Mouse (Mus musculus) small intestine, adult 2 months (tissue): ENCODE data around the gene Cenpu. TPM values are rescaled to one million over a fixed set of nuclear protein-coding genes. Genes with fewer than 3 reads are reported as not detected.

Source experiments
- H3K27ac ChIP-seq: fragments of 200-500 bp; 2 replicates; pipeline ENCODE4 v1.5.1; 2012; ENCODE audit warnings: low read depth, low read length, control low read depth, inconsistent platforms; ENCODE audit not compliant: insufficient read depth
- H3K27me3 ChIP-seq: fragments of 200-500 bp; 2 replicates; pipeline ENCODE4 v1.6.1; 2012; ENCODE audit warnings: mild to moderate bottlenecking, moderate library complexity, low read length, inconsistent platforms; ENCODE audit not compliant: control insufficient read depth, insufficient read depth
- H3K36me3 ChIP-seq: fragments of 200-500 bp; 2 replicates; pipeline ENCODE4 v1.6.1; 2012; ENCODE audit warnings: mild to moderate bottlenecking, low read length, control low read depth, inconsistent platforms; ENCODE audit not compliant: control insufficient read depth, insufficient read depth
- H3K4me1 ChIP-seq: fragments of 200-500 bp; 2 replicates; pipeline ENCODE4 v1.6.1; 2012; ENCODE audit warnings: low read length, inconsistent platforms, mixed read lengths; ENCODE audit not compliant: control insufficient read depth, insufficient read depth, insufficient read length
- H3K4me3 ChIP-seq: fragments of 200-500 bp; 2 replicates; pipeline ENCODE4 v1.5.1; 2012; ENCODE audit warnings: low read depth, mild to moderate bottlenecking, control low read depth, inconsistent platforms, low read length, moderate library complexity
- CTCF ChIP-seq: fragments of 200-500 bp; IDR thresholded peaks from 2 replicates; pipeline ENCODE4 v1.5.1; 2012; ENCODE audit warnings: low read depth, mild to moderate bottlenecking, control low read depth, inconsistent platforms, low read length, moderate library complexity, mixed read lengths; ENCODE audit not compliant: insufficient replicate concordance, insufficient read length; ENCODE audit errors: extremely low read depth
- POLR2A ChIP-seq: fragments of 200-500 bp; IDR thresholded peaks from 2 replicates; pipeline ENCODE4 v1.6.1; 2012; ENCODE audit warnings: low read depth, mild to moderate bottlenecking, control low read depth, inconsistent platforms, low read length, moderate library complexity
- WGBS: fragments of 180-500 bp; shearing (Covaris S2); methylation state at CpG from one replicate; pipeline ENCODE4 v1.1.7; 2018; 5-methylcytosine and 5-hydroxymethylcytosine counted together
- polyA plus RNA-seq: library from polyadenylated mRNA; depleted of rRNA; stranded (reverse); fragments of >200 nt; gene quantifications from 2 replicates; pipeline ENCODE4 v1.2.3, GENCODE M21; 2012

The Cenpu gene
- polyA plus RNA-seq, 1 experiment, result 1.5 TPM

- WGBS, result 25% methylated on average over 8 of the region's 8 CpGs
- no peaks in the 10 kb centered on the region for H3K36me3 ChIP-seq
- H3K4me3 ChIP-seq, result no peak overlapping the region
- no peaks in the 10 kb centered on the region for H3K27me3 ChIP-seq
- no peak overlapping the region for H3K27ac ChIP-seq
- TF ChIP-seq POLR2A (no peak), CTCF (no peak)
- H3K4me1 ChIP-seq, result no peaks in the 10 kb centered on the region; the same call in 1 of the 2 replicates
These were observed 1.8 kb upstream of the Cenpu start for GRCm38 (mm10) chr8:46550058-46550457.

- H3K27me3 ChIP-seq, result no peaks in the 10 kb centered on the region
- 33% methylated on average over 4 of the region's 4 CpGs for WGBS
- no peak overlapping the region for H3K4me3 ChIP-seq
- H3K27ac ChIP-seq, result no peak overlapping the region
- H3K4me1 ChIP-seq, result no peaks in the 10 kb centered on the region; the same call in 1 of the 2 replicates
- TF ChIP-seq CTCF (no peak), POLR2A (no peak)
- 0 out of 2 replicates have a peak, but pooled peaks cover 1% of the 10 kb centered on the region for H3K36me3 ChIP-seq
These were observed 799 bp upstream of the Cenpu start for GRCm38 (mm10) chr8:46551029-46551428.

GRCm38 (mm10) chr8:46552441-46552765 is 575 bp downstream of the Cenpu start:
- peaks cover 4% of the 10 kb centered on the region; the same call in 1 of the 2 replicates for H3K36me3 ChIP-seq
- H3K27ac ChIP-seq, result no peak overlapping the region
- TF ChIP-seq CTCF (no peak), POLR2A (no peak)
- peak overlapping the region; percentile 83 for H3K4me3 ChIP-seq
- 2% methylated on average over 10 of the region's 10 CpGs for WGBS
- no peaks in the 10 kb centered on the region; the same call in 1 of the 2 replicates for H3K4me1 ChIP-seq
- H3K27me3 ChIP-seq, result no peaks in the 10 kb centered on the region

- no peaks in the 10 kb centered on the region for H3K4me1 ChIP-seq
- WGBS, result 82% methylated on average over 6 of the region's 6 CpGs
- no peaks in the 10 kb centered on the region for H3K27me3 ChIP-seq
- peaks cover 4% of the 10 kb centered on the region; the same call in 1 of the 2 replicates for H3K36me3 ChIP-seq
- H3K27ac ChIP-seq, result no peak overlapping the region
- H3K4me3 ChIP-seq, result no peak overlapping the region
- TF ChIP-seq CTCF, result peak; percentile 52; the same call in 1 of the 2 replicates
- no peak for TF ChIP-seq POLR2A
These were observed 7.6 kb downstream of the Cenpu start for GRCm38 (mm10) chr8:46559428-46559827.

GRCm38 (mm10) chr8:46562333-46562732 is 10.5 kb downstream of the Cenpu start:
- no peaks in the 10 kb centered on the region for H3K27me3 ChIP-seq
- no peaks in the 10 kb centered on the region for H3K36me3 ChIP-seq
- H3K4me1 ChIP-seq, result no peaks in the 10 kb centered on the region; the same call in 1 of the 2 replicates
- WGBS, result 89% methylated on average over 16 of the region's 16 CpGs
- no peak overlapping the region for H3K4me3 ChIP-seq
- TF ChIP-seq CTCF (no peak), POLR2A (no peak)
- H3K27ac ChIP-seq, result no peak overlapping the region

- peaks cover 2% of the 10 kb centered on the region for H3K4me1 ChIP-seq
- no peak for TF ChIP-seq CTCF
- no peaks in the 10 kb centered on the region for H3K36me3 ChIP-seq
- 89% methylated on average over 7 of the region's 7 CpGs for WGBS
- H3K4me3 ChIP-seq, result no peak overlapping the region
- no peaks in the 10 kb centered on the region for H3K27me3 ChIP-seq
- no peak overlapping the region for H3K27ac ChIP-seq
These were observed 15.2 kb downstream of the Cenpu start for GRCm38 (mm10) chr8:46566914-46567529.

GRCm38 (mm10) chr8:46567946-46568345 is 16.1 kb downstream of the Cenpu start:
- Histone ChIP-seq H3K4me1 (peaks cover 2% of the 10 kb centered on the region), H3K27me3 (no peaks in the 10 kb centered on the region), H3K27ac (no peak overlapping the region), H3K36me3 (no peaks in the 10 kb centered on the region), H3K4me3 (no peak overlapping the region)
- TF ChIP-seq CTCF (no peak), POLR2A (no peak)
- WGBS, result 82% methylated on average over 8 of the region's 8 CpGs

- no peak overlapping the region for H3K27ac ChIP-seq
- H3K36me3 ChIP-seq, result 0 out of 2 replicates have a peak, but pooled peaks cover 2% of the 10 kb centered on the region
- no peaks in the 10 kb centered on the region for H3K27me3 ChIP-seq
- WGBS, result 50% methylated on average over 2 of the region's 2 CpGs
- TF ChIP-seq POLR2A (no peak), CTCF (peak; percentile 10; the same call in 1 of the 2 replicates)
- peaks cover 2% of the 10 kb centered on the region for H3K4me1 ChIP-seq
- no peak overlapping the region for H3K4me3 ChIP-seq
These were observed 17.1 kb downstream of the Cenpu start for GRCm38 (mm10) chr8:46568942-46569341.
